Mouse (Mus musculus) frontal cortex, adult (tissue): ENCODE measurements around the gene Capn10.

Source experiments
- ATAC-seq: cut with Nextera tagmentation; 2 replicates; pipeline ENCODE4 v1.9.2; 2017; ENCODE audit warnings: mild to moderate bottlenecking, moderate library complexity, mixed read lengths; ENCODE audit not compliant: low TSS enrichment

Gene Capn10

GRCm38 (mm10) chr1:92976141-92976566 lies 42.0 kb downstream of the Capn10 start:
- ATAC-seq: no peak

DNA sequence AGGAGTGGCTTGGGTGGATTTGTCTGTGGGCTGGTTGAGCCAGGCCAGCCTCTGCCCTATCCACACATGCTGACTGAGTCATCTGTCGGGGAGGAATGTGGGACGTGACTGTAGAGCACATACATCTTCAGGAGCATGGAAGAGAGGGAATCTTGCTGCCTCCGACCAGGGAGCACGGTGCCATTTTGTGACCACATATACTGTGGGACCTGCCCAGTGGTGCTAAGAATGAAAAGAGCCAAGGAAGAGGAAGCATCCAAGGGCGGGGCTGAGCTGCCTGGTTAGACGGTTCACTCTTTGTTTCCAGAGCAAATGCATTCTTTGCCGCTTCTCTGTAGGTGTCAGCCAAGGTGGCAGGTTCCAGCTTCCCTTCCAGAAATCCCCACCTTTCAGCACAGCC lies 44.5 kb downstream of the Capn10 start:
- no peak for ATAC-seq

GRCm38 (mm10) chr1:92979073-92979602 lies 45.0 kb downstream of the Capn10 start:
- ATAC-seq: no peak

DNA sequence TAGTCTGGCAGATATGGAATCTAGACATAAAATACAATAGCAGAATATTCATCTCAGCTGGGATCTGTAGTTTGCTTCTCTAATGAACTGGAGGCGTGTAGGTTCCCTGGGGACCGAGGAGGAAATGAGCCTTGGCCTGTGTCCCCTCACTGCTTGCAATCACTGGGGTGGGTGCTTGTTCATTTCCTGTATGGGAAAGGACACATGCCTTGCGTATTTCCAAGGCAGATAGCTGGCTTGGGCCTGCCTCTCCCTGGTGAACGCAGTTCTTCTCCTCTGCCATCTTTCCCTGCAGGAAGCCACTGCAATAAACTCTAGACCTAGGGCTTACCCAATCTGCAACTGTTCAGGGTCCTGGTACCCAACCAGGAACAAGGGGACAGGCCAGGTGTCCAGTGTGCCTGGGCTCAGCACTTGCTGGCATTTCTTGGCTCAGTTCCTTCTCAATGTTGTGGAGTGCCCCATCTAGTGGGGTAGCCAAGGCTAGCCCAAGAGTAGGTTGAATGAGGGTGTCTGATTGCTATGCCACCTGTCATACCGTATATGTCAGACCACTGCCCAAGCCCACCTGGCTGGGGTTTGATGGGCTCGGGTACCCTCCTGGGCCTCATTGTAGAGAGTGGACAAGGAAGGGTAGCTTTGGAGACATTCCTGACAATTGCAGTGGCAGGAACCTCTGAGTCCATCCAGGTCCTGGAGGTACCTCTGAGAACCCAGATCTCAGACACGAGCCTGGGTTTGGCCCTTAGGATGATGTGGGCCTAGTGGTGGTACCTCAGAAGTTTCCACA lies 47.1 kb downstream of the Capn10 start:
- ATAC-seq: no peak

- ATAC-seq: no peak
Measured at GRCm38 (mm10) chr1:92982931-92983605, 48.9 kb downstream of the Capn10 start.

GRCm38 (mm10) chr1:92984999-92985398 lies 50.8 kb downstream of the Capn10 start:
- ATAC-seq: no peak

- ATAC-seq: no peak
Measured at GRCm38 (mm10) chr1:92988894-92989293, 54.7 kb downstream of the Capn10 start.

GRCm38 (mm10) chr1:92989891-92990290 lies 55.7 kb downstream of the Capn10 start:
- ATAC-seq: no peak

- ATAC-seq: no peak
Measured at GRCm38 (mm10) chr1:92992214-92992855, 58.2 kb downstream of the Capn10 start.

GRCm38 (mm10) chr1:92992880-92993279 lies 58.7 kb downstream of the Capn10 start:
- no peak for ATAC-seq
